Mouse (Mus musculus): ENCODE measurements around the gene Heatr5b. TPM values are rescaled to one million over a fixed set of nuclear protein-coding genes. Genes with fewer than 3 reads are reported as not detected.

The Heatr5b gene
- total and polyA plus RNA-seq, 3 experiments: 9.8 to 19.9 TPM; not detected in 1

GRCm38 (mm10) chr17:78770932-78771331 lies 64.2 kb downstream of the Heatr5b start:
- Histone ChIP-seq H3K4me3 (ENCODE audit: control insufficient read depth in 1 of 2, insufficient read depth in 1 of 2, low read depth in 2 of 2, low read length in 2 of 2) (no peak overlapping the region), H3K9me3 (replicated peaks; ENCODE audit: insufficient read depth, low read length) (no peaks in the 10 kb centered on the region), H3K27ac (ENCODE audit: control insufficient read depth, low read depth, low read length) (no peak overlapping the region), H3K9ac (ENCODE audit: control insufficient read depth, low read depth, low read length, poor library complexity, severe bottlenecking) (no peak overlapping the region), H3K36me3 (ENCODE audit: control insufficient read depth in 1 of 2, insufficient read depth in 2 of 2, low read length in 2 of 2) (peaks cover 2% of the 10 kb centered on the region in 2 experiments), H3K4me1 (ENCODE audit: control insufficient read depth in 1 of 2, insufficient read depth in 2 of 2, low read length in 2 of 2) (peaks cover 0 to 6% of the 10 kb centered on the region in 2 experiments; a peak in 2 of 4 replicates), H3K27me3 (ENCODE audit: control insufficient read depth in 1 of 2, insufficient read depth in 2 of 2, low read length in 2 of 2) (no peaks in the 10 kb centered on the region), H3K79me2 (ENCODE audit: control insufficient read depth, insufficient read depth, low read length, poor library complexity) (no peaks in the 10 kb centered on the region)
- DNase-seq (ENCODE audit: low read depth, low spot score): no peak
- TF ChIP-seq POLR2AphosphoS5 (IDR thresholded peaks at IDR 0.05; ENCODE audit: borderline replicate concordance, low read depth, low read length) (no peak), MAX (IDR thresholded peaks at IDR 0.05; ENCODE audit: low read length) (no peak), MYB (IDR thresholded peaks at IDR 0.05; ENCODE audit: low read depth, low read length) (no peak), ZMIZ1 (IDR thresholded peaks at IDR 0.05; ENCODE audit: low read depth, low read length) (no peak), USF2 (IDR thresholded peaks at IDR 0.05; ENCODE audit: borderline replicate concordance in 1 of 2, insufficient read depth in 1 of 2, low read depth in 1 of 2, low read length in 2 of 2) (no peak), MAZ (IDR thresholded peaks at IDR 0.05; ENCODE audit: low read depth, low read length) (no peak), NRF1 (IDR thresholded peaks at IDR 0.05; ENCODE audit: insufficient read depth, low read depth, low read length, poor library complexity, severe bottlenecking) (no peak), JUND (IDR thresholded peaks at IDR 0.05; ENCODE audit: low read depth, low read length) (no peak), SMC3 (IDR thresholded peaks at IDR 0.05; ENCODE audit: low read depth, low read length) (no peak)

GRCm38 (mm10) chr17:78769341-78769740 lies 65.8 kb downstream of the Heatr5b start:
- TF ChIP-seq ZNF384 (IDR thresholded peaks at IDR 0.05; ENCODE audit: low read depth, low read length) (no peak), NRF1 (IDR thresholded peaks at IDR 0.05; ENCODE audit: insufficient read depth, low read depth, low read length, poor library complexity, severe bottlenecking) (no peak), TCF12 (IDR thresholded peaks at IDR 0.05; ENCODE audit: low read depth, low read length) (no peak)
- DNase-seq (ENCODE audit: low read depth, low spot score): no peak
- H3K9me3 ChIP-seq (replicated peaks; ENCODE audit: insufficient read depth, low read length): no peaks in the 10 kb centered on the region
- no peaks in the 10 kb centered on the region for H3K79me2 ChIP-seq (ENCODE audit: control insufficient read depth, insufficient read depth, low read length, poor library complexity)
- H3K27ac ChIP-seq (ENCODE audit: control insufficient read depth, low read depth, low read length): no peak overlapping the region
- peaks cover 0 to 6% of the 10 kb centered on the region in 2 experiments; a peak in 2 of 4 replicates for H3K4me1 ChIP-seq (ENCODE audit: control insufficient read depth in 1 of 2, insufficient read depth in 2 of 2, low read length in 2 of 2)
- no peaks in the 10 kb centered on the region for H3K27me3 ChIP-seq (ENCODE audit: control insufficient read depth in 1 of 2, insufficient read depth in 2 of 2, low read length in 2 of 2)
- no peak overlapping the region for H3K4me3 ChIP-seq (ENCODE audit: control insufficient read depth in 1 of 2, insufficient read depth in 1 of 2, low read depth in 2 of 2, low read length in 2 of 2)
- H3K36me3 ChIP-seq (ENCODE audit: control insufficient read depth in 1 of 2, insufficient read depth in 2 of 2, low read length in 2 of 2): peaks cover 2% of the 10 kb centered on the region in 2 experiments
- H3K9ac ChIP-seq (ENCODE audit: control insufficient read depth, low read depth, low read length, poor library complexity, severe bottlenecking): no peak overlapping the region

GRCm38 (mm10) chr17:78768937-78769336 lies 66.2 kb downstream of the Heatr5b start:
- no peaks in the 10 kb centered on the region for H3K27me3 ChIP-seq (ENCODE audit: control insufficient read depth in 1 of 2, insufficient read depth in 2 of 2, low read length in 2 of 2)
- H3K4me1 ChIP-seq (ENCODE audit: control insufficient read depth in 1 of 2, insufficient read depth in 2 of 2, low read length in 2 of 2): peaks cover 0 to 6% of the 10 kb centered on the region in 2 experiments; a peak in 2 of 4 replicates
- no peaks in the 10 kb centered on the region for H3K79me2 ChIP-seq (ENCODE audit: control insufficient read depth, insufficient read depth, low read length, poor library complexity)
- H3K9me3 ChIP-seq (replicated peaks; ENCODE audit: insufficient read depth, low read length): no peaks in the 10 kb centered on the region
- no peak overlapping the region for H3K27ac ChIP-seq (ENCODE audit: control insufficient read depth, low read depth, low read length)
- TF ChIP-seq USF2 (IDR thresholded peaks at IDR 0.05; ENCODE audit: borderline replicate concordance in 1 of 2, insufficient read depth in 1 of 2, low read depth in 1 of 2, low read length in 2 of 2) (no peak), MEF2A (IDR thresholded peaks at IDR 0.05; ENCODE audit: extremely low read depth, insufficient replicate concordance, low read depth, low read length, poor library complexity, severe bottlenecking) (peak; percentile 13; the same call in 1 of the 2 replicates)
- peaks cover 2% of the 10 kb centered on the region in 2 experiments for H3K36me3 ChIP-seq (ENCODE audit: control insufficient read depth in 1 of 2, insufficient read depth in 2 of 2, low read length in 2 of 2)
- no peak overlapping the region for H3K4me3 ChIP-seq (ENCODE audit: control insufficient read depth in 1 of 2, insufficient read depth in 1 of 2, low read depth in 2 of 2, low read length in 2 of 2)
- no peak overlapping the region for H3K9ac ChIP-seq (ENCODE audit: control insufficient read depth, low read depth, low read length, poor library complexity, severe bottlenecking)
- DNase-seq (ENCODE audit: low read depth, low spot score): no peak

Measured in MEL (cell line).